Mouse (Mus musculus) kidney, postnatal 0 days (tissue): Measurements from ENCODE around the gene Tbcel. TPM values are rescaled to one million over a fixed set of nuclear protein-coding genes. Genes with fewer than 3 reads are reported as not detected.

Experiments used
- ATAC-seq: fragments of 200-750 bp; cut with Nextera tagmentation; replicated peaks from 2 replicates; pipeline ENCODE4 v1.8.0; 2017; ENCODE audit warnings: low read depth, moderate number of reproducible peaks, moderate TSS enrichment, moderate library complexity; ENCODE audit not compliant: low FRiP score
- DNase-seq: peaks from one replicate; pipeline ENCODE4 v3.0.0-alpha.2; 2016; ENCODE audit warnings: low spot score
- H3K27ac ChIP-seq: fragments of 300-500 bp; sonication (generic); 2 replicates; pipeline ENCODE4 v1.5.1; 2014; ENCODE audit warnings: mild to moderate bottlenecking
- H3K27me3 ChIP-seq: fragments of 300-500 bp; sonication (generic); 2 replicates; pipeline ENCODE4 v1.6.1; 2014; ENCODE audit warnings: low read length, mixed read lengths; ENCODE audit not compliant: insufficient read depth
- H3K36me3 ChIP-seq: fragments of 300-500 bp; sonication (generic); 2 replicates; pipeline ENCODE4 v1.6.1; 2014; ENCODE audit warnings: low read length, mixed read lengths; ENCODE audit not compliant: insufficient read depth
- H3K4me1 ChIP-seq: fragments of 300-500 bp; sonication (generic); replicated peaks from 2 replicates; pipeline ENCODE4 v1.6.1; 2014; ENCODE audit warnings: antibody characterized with exemption, low read length, mixed read lengths; ENCODE audit not compliant: insufficient read depth
- H3K4me2 ChIP-seq: fragments of 300-500 bp; sonication (generic); 2 replicates; pipeline ENCODE4 v1.6.1; 2014; ENCODE audit warnings: mild to moderate bottlenecking, low read length, moderate library complexity, mixed read lengths
- H3K4me3 ChIP-seq: fragments of 300-500 bp; sonication (generic); replicated peaks from 2 replicates; pipeline ENCODE4 v1.5.1; 2014; ENCODE audit warnings: low read depth, low read length
- H3K9ac ChIP-seq: fragments of 300-500 bp; sonication (generic); 2 replicates; pipeline ENCODE4 v1.6.1; 2014; ENCODE audit warnings: low read depth, low read length
- H3K9me3 ChIP-seq: fragments of 300-500 bp; sonication (generic); replicated peaks from 2 replicates; pipeline ENCODE4 v1.6.1; 2016; ENCODE audit warnings: low read length, inconsistent platforms, mixed read lengths
- CTCF ChIP-seq: IDR thresholded peaks from 2 replicates; pipeline ENCODE4 v1.5.1; 2016; ENCODE audit warnings: antibody characterized with exemption, low read depth, mild to moderate bottlenecking, moderate library complexity
- WGBS: fragments of 180-500 bp; shearing (Covaris S2); extraction: QIAGEN DNeasy Blood & Tissue Kit; methylation state at CpG from one replicate; pipeline ENCODE4 v1.1.7; 2014; 5-methylcytosine and 5-hydroxymethylcytosine counted together
- microRNA-seq: library from miRNA; unstranded; fragments of <30 nt; microRNA quantifications from one replicate; pipeline ENCODE4, GENCODE M21; 2016
- polyA plus RNA-seq: library from polyadenylated mRNA; unstranded; fragments of >200 nt; fragmentation: Nextera tagmentation; extraction: Ambion mirVana; gene quantifications from 2 replicates; pipeline ENCODE4 v1.2.1, GENCODE M21; 2015

The Tbcel gene
- polyA plus RNA-seq, 1 experiment from 2014 or later = 6.0 TPM

DNA sequence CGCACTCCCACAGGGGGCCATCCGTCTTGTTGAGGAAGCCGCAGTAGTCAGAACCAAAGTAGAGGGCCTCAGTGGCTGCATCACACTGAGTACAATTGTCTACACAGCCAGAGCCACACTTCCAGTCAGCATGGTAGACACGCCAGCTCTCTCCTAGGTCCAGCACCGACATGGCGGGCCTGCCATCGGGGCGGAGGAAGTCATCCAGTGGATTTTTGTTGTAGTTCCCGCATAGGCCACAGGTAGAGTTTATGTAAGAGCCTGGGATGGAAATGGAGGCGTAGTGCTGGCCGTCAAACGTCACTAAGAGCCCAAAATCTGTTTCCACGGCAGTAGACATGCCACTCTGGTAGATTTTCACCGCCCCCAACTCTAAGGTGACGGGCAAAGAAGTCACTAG lies 130.0 kb downstream of the Tbcel start:
- Histone ChIP-seq H3K9ac (no peak overlapping the region), H3K27ac (no peak overlapping the region), H3K9me3 (no peaks in the 10 kb centered on the region), H3K4me1 (no peaks in the 10 kb centered on the region), H3K36me3 (no peaks in the 10 kb centered on the region), H3K4me3 (no peak overlapping the region), H3K27me3 (no peaks in the 10 kb centered on the region), H3K4me2 (no peak overlapping the region)
- no peak for TF ChIP-seq CTCF
- ATAC-seq (no peak), DNase-seq (no peak)
- 95% methylated on average over 15 of the region's 15 CpGs for WGBS

- 88% methylated on average over 6 of the region's 6 CpGs for WGBS
- TF ChIP-seq CTCF = no peak
Observed at GRCm38 (mm10) chr9:42371670-42372368, 135.8 kb downstream of the Tbcel start.

More at GRCm38 (mm10) chr9:42371670-42372368, 135.8 kb downstream of the Tbcel start:
- Histone ChIP-seq H3K36me3 (no peaks in the 10 kb centered on the region), H3K9ac (no peak overlapping the region), H3K4me1 (no peaks in the 10 kb centered on the region), H3K4me3 (no peak overlapping the region), H3K27me3 (no peaks in the 10 kb centered on the region), H3K4me2 (no peak overlapping the region), H3K9me3 (no peaks in the 10 kb centered on the region), H3K27ac (no peak overlapping the region)
- ATAC-seq (no peak), DNase-seq (no peak)

Small RNAs within 50 kb of the gene (microRNA-seq; reads per million reads assigned to microRNA genes)
- not detected for gene Gm44311

Other genes starting within 250 kb of the Tbcel start
- 36.0 and 40.8 TPM in 2 replicates for gene Sc5d, start 243.6 kb downstream of the Tbcel start, polyA plus RNA-seq
- 0.11 and 0.15 TPM in 2 replicates for gene Tecta, start 107.9 kb downstream of the Tbcel start, polyA plus RNA-seq